Mouse (Mus musculus): ENCODE measurements around the gene Flot2.
"Not testable (repeated sequence)": the region's sequence is repeated elsewhere in the genome, so short reads cannot be mapped to it uniquely, and the experiment has no call there.

Gene Flot2

DNA sequence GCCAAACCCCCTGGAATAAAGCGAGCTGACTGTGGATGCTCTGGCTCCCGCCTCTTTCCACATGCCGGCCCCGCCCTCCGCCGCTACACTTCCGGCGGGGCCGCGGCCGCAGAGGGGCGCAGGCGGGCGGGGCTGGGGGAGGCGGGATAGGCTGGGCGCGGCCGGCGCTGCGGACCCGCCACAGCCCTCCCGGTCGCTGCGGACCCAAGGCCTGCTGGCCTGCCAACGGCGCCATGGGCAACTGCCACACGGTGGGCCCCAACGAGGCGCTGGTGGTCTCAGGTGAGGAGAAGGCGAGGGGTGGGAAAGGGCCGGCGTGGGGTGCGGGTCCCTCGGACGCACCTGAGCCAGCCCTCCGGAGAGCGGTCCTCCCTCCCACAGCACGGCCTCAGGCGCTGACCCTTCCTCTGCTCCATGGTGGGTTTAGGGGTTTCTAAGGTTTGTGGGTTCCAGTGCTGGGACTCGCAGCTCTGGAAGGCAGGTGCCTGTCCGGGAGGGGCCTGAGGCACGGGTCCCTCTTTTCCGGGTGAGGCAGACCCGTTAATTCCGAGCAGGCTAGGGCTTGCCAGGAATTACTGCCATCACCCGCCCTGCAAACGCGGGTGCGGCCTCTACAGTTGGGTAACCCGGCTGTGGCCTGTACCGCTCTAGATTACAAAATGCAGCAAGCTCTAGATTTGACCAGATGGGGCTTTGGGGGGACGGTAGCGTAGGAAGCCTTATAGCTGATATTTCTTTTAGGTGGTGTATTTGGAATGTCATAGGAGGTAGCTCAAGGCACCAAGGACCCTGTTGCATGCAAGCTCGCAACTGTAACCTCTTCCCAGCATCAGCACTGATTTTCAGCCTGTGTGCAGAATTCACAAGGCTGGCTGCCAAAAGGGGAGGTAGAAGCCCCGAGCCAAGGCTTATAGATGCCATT is at the start of gene Flot2:
TSS of gene Flot2 (plus strand) at position 101 of the 922 bp plus-strand sequence.
- DNase-seq: peak in 1 of 2 experiments; percentile 32

DNA sequence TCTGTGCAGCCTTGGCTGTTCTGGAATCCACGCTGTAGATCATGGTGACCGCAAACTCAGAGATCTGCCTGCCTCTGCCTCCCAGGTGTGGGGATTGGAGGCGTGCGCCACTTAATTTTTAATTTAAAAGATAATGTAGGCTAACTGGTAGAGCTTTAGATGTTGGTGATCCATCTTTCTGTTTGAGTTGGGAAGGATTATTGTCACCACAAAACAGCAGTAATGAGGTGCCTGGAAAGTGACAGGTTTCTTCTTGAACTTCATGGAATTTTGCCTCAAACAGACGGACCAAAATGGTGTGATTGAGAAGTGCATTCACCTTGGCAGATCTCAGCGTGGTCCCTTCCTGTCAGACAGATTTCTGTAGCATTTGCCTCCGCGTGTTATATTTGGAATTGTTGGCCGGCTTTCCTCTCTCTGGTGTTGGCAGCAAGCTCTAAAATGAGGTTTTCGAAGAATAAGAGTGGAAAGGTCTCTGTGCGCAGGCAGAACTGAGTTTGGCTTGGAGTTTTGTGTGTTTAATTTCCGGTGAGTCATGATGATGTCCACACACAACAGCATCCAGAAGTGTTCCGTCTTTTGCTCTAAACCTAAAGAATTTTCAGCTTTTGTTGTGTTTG is 48.5 kb upstream of the Flot2 start:
- no peak for DNase-seq

DNA sequence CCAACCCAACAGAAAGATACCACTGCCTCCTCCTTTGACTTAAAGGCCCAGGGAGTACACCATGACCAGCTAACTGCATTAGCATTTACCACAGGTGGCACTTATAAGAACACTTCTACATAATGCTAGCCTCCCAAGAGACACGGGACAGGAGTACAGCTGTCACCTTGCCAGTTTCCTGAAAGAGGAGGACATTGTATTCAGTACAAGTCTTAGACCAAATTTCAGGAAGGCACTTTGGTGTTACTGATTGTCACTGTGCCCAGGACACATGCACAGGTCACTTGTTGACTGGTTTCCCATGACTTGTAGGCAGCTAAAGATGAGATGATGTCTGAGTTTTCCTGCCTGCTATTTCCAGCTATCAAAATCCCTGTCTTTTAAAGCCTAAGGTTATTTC is 42.2 kb upstream of the Flot2 start:
- no peak for DNase-seq

DNA sequence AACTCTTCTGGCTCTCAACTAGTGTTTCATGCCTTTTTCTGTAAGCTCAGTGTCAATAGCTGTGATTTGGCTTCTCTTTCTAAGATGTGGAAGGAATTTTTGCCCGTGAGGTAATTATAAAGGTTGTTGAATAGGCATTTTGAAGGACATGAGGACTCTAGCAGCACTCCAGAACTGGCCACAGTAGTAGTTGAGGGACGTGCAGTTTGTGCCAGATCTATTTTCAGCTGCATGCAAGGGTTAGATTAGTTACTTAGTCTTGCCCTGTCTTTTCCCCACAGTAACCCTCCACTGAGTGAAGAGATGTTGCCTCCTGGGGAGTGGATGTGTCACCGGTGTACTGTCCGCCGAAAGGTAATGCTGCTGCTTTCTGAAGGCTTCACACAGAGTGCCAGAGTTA is 31.3 kb upstream of the Flot2 start:
- DNase-seq: no peak

DNA sequence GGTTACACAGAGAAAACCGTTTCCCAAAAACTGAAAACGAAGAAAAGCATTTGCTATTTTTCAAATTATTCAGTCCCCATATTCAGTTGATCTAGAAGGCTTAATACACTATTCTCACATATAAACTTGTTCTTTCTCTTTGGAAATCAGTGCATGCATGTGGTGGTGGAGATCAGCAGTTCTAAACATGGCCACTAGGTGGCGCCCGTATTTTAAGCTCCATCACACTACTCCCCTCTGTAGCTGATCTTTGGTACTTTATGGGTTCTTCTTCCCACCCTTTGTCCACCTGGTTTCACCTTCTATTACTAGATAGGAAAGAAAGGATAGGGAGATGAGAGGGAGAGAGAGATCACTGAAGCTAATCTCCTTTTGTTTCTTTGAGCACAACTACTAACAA is 18.1 kb upstream of the Flot2 start:
- DNase-seq: peak; percentile 47 to 79

DNA sequence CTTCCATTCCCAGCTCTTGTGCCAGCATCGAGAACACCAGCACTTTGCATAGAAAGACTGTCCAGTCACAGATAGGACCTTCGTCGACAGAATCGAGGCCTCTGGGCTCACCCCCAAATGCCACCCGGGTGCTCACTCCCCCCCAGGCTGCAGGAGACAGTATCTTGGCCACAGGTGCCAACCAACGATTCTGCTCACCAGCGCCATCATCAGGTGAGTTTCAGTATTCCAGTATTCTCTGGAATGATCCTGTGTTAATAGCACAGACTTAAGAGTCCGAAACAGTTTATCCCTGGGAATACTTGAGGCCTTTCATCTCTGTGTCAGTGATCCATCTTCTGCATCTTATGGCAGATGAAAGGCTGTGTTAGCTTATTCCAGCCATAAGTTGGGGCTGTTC is 14.1 kb upstream of the Flot2 start:
- DNase-seq: peak in 1 of 2 experiments; percentile 46

DNA sequence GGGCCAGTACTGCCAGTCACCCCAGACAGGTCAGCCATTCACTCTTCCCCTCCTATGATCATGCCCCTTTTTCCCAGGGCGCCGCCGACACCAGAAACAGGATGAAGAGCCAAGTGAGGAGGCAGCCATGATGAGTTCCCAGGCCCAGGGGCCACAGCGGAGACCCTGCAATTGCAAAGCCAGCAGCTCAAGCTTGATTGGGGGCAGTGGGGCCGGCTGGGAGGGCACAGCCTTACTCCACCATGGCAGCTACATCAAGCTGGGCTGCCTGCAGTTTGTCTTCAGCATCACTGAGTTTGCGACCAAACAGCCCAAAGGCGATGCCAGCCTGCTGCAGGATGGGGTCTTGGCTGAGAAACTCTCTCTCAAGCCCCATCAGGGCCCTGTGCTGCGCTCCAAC is 8.5 kb upstream of the Flot2 start:
- no peak for DNase-seq

DNA sequence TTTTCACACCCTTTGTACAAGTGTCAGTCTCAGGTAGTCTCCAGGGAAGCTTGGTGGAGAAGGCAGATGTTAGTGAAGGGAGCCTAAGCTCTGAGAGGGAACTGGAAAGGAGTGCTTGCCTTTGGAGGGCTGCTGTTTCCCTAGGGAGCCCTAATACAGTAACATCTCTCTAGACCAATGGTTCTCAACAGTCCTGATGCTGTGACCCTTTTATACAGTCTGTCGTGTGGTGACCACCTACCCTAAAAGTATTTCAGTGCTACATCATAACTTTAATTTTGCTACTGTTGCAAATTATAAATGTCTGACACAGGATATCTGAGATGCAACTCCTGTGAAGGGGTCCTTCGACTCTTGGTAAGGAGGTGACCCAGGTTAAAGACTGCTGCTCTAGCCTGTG is 7.1 kb upstream of the Flot2 start:
- DNase-seq: no peak

DNA sequence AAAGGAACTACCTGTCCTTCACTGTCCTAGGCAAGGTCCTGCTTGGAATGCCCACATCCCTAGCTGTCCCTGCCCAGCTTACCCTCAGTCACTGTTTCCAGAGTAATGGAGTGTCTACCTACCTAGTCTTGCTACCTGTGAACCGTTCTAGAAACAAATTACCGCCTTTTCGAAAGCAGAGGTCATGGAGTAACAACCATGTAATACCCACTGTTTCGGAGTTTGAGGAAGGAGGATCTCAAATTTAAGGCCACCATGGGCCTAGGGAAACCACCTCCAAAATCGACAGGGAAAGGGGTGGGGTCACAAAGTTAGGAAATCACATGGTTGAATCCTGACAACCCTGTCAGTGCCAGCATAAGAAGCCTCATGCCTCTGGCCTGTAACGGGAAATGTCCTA is 6.3 kb upstream of the Flot2 start:
- no peak for DNase-seq

DNA sequence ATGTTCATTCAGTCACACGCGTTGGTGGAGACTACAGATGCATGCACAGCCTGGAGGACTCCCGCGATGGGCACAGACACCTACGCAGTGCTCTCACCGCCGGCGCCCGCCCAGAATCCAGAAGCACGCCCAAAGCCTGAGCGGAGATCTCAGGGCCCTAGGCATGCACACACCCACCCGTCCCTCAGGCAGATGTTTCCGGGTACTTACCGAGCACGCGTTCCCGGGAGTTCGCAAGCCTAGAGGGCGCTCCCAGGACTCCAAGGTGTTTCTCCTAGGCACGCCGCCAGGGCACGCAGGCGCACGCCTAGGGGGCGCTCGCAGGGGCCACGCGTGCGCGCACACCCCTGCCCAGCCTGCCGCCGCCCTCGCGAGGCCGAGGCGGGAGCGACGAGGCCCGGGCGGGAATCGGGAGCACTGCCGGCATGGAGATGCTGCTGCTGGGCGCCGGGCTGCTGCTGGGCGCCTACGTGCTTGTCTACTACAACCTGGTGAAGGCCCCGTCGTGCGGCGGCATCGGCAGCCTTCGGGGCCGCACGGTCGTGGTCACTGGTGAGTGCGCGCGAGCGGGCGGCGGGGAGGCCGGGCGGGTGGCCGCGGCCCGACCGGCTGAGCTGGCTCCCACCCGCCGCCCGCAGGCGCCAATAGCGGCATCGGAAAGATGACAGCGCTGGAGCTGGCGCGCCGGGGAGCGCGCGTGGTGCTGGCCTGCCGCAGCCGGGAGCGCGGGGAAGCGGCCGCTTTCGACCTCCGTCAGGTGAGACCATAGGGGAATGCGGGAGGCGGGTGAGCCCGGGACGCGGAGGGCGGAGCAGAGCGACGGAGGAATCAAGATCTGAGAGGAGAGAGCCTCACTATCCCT is 5.6 kb upstream of the Flot2 start, which contains the start of gene Dhrs13:
TSS of gene Dhrs13 (plus strand) at position 334 of the 862 bp plus-strand sequence.
- peak; percentile 92 to 96 for DNase-seq

DNA sequence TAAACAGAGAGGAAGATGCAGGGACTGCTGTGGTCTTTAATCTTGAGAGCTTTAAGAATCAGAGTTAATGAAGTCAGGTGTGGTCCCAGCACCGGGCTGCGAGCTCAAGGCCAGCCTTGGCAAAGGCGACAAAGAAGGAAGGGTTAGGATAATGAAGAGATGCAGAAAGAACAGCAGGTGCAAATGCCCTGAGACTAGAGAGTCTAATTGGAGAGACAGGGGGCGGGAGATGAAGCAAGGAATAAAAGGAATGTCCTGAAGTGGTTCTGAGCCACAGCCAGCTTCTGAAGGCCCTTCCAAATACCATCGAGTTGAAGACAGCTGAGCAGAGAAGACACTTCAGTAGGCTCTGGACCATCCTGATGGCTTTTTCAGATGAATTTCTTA is 4.9 kb upstream of the Flot2 start:
- no peak for DNase-seq

DNA sequence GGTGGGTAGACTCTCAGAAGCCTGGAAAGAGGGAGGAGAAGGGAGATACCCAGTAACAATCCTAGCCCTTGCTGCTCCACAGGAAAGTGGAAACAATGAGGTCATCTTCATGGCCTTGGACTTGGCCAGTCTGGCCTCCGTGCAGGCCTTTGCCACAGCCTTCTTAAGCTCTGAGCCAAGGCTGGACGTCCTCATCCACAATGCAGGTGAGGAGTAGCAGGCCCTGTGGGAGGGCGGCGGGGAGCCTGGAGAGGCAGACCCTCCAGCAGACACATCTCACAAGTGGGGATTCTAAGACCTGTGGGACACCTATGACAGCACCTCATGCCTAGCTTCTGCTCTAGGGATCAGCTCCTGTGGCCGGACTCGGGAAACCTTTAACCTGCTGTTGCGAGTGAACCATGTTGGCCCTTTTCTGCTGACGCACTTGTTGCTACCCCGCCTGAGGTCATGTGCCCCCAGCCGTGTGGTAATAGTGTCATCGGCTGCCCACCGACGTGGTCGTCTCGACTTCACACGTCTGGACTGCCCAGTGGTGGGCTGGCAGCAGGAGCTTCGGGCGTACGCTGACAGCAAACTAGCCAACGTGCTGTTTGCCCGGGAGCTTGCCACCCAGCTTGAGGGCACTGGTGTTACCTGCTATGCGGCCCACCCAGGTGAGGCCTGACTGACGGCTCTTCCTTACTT is 3.7 kb upstream of the Flot2 start:
- no peak for DNase-seq

DNA sequence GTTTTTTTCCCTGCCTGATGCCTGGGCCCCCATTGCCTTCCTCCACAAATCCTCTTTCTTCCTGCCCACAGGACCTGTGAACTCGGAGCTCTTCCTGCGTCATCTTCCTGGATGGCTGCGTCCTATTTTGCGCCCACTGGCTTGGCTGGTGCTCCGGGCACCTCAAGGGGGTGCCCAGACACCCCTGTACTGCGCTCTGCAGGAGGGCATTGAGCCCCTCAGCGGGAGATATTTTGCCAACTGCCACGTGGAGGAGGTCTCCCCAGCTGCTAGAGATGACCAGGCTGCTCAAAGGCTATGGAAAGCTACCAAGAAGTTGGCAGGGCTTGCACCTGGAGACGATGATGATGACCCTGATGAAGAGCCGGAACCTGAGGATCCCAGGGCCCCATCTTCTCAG is 940 bp upstream of the Flot2 start:
- DNase-seq: no peak

DNA sequence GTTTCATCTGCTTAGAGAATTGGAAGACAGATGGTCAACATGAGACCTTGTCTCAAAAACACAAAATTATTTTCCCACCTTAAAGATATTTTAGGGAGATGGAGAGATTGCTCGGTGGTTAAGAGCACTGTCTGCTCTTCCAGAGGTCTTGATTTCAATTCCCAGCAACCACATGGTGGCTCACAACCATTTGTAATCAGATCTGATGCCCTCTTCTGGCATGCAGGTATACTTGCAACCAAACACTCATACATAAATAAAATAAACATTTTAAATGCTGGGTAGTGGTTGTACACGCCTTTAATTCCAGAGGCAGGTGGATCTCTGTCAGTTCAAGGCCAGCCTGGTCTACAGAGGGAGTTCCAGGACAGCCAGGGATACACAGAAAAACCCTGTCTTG is 3.1 kb downstream of the Flot2 start:
- DNase-seq: no peak

DNA sequence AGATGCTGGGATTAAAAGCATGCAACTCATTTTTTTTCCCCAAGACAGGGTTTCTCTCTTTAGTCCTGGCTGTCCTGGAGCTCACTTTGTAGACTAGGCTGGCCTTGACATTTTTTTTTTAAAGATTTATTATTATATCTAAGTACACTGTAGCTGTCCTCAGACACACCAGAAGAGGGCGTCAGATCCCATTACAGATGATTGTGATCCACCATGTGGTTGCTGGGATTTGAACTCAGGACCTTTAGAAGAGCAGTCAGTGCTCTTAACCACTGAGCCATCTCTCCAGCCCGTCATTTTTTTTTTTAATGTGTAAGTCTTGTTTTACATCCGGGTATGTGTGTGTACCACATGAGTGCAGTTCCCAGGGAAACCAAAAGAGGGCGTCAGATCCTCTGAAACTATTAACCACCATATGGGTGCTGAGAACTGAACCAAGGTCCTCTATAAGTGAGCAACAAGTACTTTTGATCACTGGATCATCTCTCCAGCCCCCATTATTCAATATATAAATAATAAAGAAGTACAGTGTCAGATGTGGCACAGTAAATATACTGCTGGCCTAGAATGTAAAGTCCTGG is 4.6 kb downstream of the Flot2 start:
- DNase-seq: not testable (repeated sequence)

DNA sequence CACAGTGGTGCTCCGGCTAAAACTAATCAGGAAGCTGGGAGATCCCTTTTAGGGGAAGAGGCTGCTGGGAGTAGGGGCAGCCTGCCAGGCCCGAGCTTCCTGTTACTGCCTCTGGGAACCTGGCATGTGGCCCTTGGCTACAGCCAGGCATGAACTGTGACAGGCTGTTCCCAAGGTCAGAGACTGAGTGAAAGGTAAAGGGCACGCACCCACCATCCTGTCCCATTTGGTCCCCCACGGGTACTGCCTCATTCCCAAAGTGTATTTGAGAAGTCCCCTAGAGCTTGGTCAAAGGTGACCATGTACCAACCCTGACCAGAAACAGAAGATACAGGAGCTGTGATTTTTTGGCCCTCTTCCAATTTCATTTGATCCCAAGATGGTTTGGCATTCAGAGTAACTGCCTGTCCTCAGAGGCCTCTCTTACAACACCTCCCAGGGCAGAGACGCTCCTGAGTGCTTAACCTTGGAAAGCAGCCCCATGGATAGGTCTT is 7.1 kb downstream of the Flot2 start:
- peak; percentile 91 to 93 for DNase-seq

DNA sequence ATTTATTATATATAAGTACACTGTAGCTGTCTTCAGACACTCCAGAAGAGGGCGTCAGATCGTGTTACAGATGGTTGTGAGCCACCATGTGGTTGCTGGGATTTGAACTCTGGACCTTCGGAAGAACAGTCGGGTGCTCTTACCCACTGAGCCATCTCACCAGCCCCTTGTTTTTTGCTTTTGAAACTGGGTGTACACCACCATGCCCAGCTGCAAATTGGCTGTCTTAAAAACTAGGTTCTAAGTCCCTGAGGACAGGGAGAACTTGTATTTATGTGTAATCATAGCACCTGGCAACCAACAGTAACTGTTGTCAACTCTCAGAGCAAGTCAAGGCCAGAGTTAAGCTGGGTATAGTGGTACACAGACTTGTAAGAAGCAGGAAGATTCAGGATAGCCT is 10.9 kb downstream of the Flot2 start:
- DNase-seq: not testable (repeated sequence)

DNA sequence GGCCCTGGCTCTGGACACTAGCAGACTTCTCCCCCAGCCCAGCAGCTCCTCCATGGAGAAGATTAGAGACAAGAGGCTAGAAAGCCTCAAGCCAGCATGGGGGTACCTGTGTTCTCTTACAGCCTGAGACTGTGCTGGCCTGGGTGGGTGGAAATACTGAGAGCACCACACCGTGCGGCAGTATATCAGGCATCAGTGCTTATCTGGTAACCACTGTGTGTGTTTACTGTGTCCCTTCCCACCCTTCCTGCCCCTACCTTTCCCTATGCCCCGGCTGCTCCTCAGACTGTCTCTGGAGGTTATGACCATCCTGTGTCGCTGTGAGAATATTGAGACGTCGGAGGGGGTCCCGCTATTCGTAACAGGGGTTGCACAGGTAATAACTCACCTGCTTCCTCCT is 15.3 kb downstream of the Flot2 start:
- no peak for DNase-seq

DNA sequence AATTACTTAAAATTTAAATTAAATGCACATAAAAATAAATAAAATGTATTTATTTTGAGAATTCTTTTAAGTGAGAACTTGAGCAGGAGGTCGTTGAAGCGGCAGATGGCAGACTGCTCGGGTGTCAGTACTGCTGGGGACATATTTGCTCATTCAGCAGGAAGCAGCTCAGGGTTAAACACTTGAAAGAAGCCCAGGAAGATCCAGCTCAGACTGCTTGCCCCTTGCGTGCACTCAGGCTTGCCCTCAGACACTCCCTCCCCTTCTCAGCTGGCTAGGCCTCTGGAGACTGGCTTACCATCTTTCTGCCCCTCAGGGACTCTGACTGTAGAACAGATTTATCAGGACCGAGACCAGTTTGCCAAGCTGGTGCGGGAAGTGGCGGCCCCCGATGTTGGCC is 19.2 kb downstream of the Flot2 start:
- DNase-seq: no peak

DNA sequence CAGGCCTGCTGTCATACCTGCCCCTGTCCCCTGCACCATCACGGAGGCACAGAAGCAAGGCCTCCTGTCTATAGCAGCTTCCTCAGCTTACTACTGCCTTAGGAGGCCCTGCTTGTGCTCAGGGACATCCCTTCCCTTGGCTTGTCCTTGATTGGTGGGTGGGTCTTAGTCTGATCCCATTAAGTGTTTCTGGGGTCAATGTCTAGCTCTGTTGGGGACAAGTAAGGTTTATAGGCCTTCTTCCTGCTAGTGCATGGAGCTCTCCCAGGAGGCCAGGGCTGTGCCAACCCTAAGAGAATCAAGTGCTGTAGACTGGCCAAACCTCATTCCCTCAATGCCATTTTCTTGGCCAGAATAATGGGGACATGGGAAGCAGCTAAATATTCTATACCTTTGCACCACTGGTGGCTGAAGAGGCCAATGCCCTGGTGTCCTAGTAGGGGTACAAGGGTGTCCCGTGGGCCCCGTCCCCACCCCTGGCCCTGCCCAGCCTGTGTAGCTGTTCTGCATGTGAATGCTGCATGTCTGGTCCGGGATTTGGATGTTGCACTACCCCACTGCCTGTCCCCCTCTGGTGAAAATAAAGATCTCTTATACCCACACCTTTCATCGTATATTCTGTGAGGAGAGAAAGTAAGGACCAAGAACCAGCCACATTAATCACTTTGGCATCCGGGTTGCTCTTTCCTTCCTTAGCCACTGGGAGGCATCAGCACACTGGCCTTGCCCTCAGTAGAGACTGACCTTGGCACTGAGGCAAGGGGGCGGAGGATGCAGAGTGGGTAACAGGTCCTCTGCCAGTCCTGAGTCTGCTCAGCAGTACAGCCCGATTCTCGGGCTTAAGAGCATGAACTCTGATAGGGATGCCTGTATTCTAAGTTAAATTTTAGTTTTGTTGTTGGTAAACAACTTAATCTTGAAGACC is 22.4 kb downstream of the Flot2 start:
- DNase-seq: peak; percentile 74 to 83

DNA sequence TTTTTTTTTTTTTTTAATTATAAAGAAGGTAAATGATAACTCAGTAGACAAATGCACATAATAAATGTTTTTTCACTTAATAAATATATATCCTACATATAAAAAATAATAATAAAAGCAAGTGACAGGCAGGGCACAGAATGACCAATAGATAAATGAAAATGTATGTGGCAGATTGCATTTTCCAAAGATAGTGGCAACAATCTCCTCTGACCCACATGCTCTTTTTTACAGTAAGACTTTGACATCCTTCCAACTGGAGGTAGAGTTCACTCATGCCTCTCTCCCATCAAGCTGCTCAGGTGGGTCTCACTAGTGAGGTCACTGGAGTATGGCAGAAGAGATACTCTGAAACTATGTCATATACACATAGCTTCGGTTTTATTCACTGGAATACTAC is 24.8 kb downstream of the Flot2 start:
- DNase-seq: no peak
